Mouse (Mus musculus) midbrain, embryonic 15.5 days (tissue): Measurements from ENCODE around the gene Nol3. TPM values are rescaled to one million over a fixed set of nuclear protein-coding genes. Genes with fewer than 3 reads are reported as not detected.
"Not testable (repeated sequence)": the region's sequence is repeated elsewhere in the genome, so short reads cannot be mapped to it uniquely, and the experiment has no call there.

Experiments used
- ATAC-seq: fragments of 200-750 bp; cut with Nextera tagmentation; replicated peaks from 2 replicates; pipeline ENCODE4 v1.8.0; 2017; ENCODE audit warnings: moderate TSS enrichment
- H3K27ac ChIP-seq: fragments of 300-500 bp; sonication (generic); 2 replicates; pipeline ENCODE4 v1.5.1; 2015; ENCODE audit warnings: mild to moderate bottlenecking, inconsistent platforms
- H3K27me3 ChIP-seq: fragments of 300-500 bp; sonication (generic); replicated peaks from 2 replicates; pipeline ENCODE4 v1.6.1; 2015; ENCODE audit warnings: inconsistent platforms
- H3K36me3 ChIP-seq: fragments of 300-500 bp; sonication (generic); replicated peaks from 2 replicates; pipeline ENCODE4 v1.6.1; 2015; ENCODE audit warnings: inconsistent platforms
- H3K4me1 ChIP-seq: fragments of 300-500 bp; sonication (generic); 2 replicates; pipeline ENCODE4 v1.6.1; 2015; ENCODE audit warnings: inconsistent platforms
- H3K4me2 ChIP-seq: fragments of 300-500 bp; sonication (generic); 2 replicates; pipeline ENCODE4 v1.6.1; 2015; ENCODE audit warnings: inconsistent platforms, mild to moderate bottlenecking, moderate library complexity
- H3K4me3 ChIP-seq: fragments of 300-500 bp; sonication (generic); 2 replicates; pipeline ENCODE4 v1.5.1; 2015; ENCODE audit warnings: mild to moderate bottlenecking, inconsistent platforms
- H3K9ac ChIP-seq: fragments of 300-500 bp; sonication (generic); 2 replicates; pipeline ENCODE4 v1.6.1; 2015; ENCODE audit warnings: mild to moderate bottlenecking, inconsistent platforms
- H3K9me3 ChIP-seq: fragments of 300-500 bp; sonication (generic); 2 replicates; pipeline ENCODE4 v1.6.1; 2016; ENCODE audit warnings: inconsistent platforms
- WGBS: fragments of 180-500 bp; shearing (Covaris S2); methylation state at CpG from one replicate; pipeline ENCODE4 v1.1.7; 2015; ENCODE audit warnings: mixed read lengths; 5-methylcytosine and 5-hydroxymethylcytosine counted together
- polyA plus RNA-seq: library from polyadenylated mRNA; unstranded; fragments of >200 nt; fragmentation: Nextera tagmentation; extraction: Ambion mirVana; gene quantifications from 2 replicates; pipeline ENCODE4 v1.2.1, GENCODE M21; 2015

Nol3 gene
- polyA plus RNA-seq, 1 experiment from 2014 or later = 4.5 TPM

- WGBS = 87% methylated on average over 12 of the region's 12 CpGs
- Histone ChIP-seq H3K4me2 (no peak overlapping the region), H3K9ac (no peak overlapping the region), H3K36me3 (peaks cover 24% of the 10 kb centered on the region), H3K27ac (no peak overlapping the region), H3K27me3 (peaks cover 24% of the 10 kb centered on the region), H3K4me3 (no peak overlapping the region), H3K4me1 (peaks cover 31% of the 10 kb centered on the region), H3K9me3 (no peaks in the 10 kb centered on the region)
- no peak for ATAC-seq
Measured at GRCm38 (mm10) chr8:105281821-105282220, 5.9 kb downstream of the Nol3 start.

GRCm38 (mm10) chr8:105282239-105282638 lies 6.3 kb downstream of the Nol3 start:
- ATAC-seq = no peak
- 88% methylated on average over 4 of the region's 4 CpGs for WGBS
- no peak overlapping the region for H3K9ac ChIP-seq
- H3K36me3 ChIP-seq = peaks cover 24% of the 10 kb centered on the region
- H3K4me3 ChIP-seq = no peak overlapping the region
- H3K9me3 ChIP-seq = no peaks in the 10 kb centered on the region
- peaks cover 32% of the 10 kb centered on the region for H3K4me1 ChIP-seq
- peaks cover 20% of the 10 kb centered on the region for H3K27me3 ChIP-seq
- no peak overlapping the region for H3K4me2 ChIP-seq
- no peak overlapping the region for H3K27ac ChIP-seq

- Histone ChIP-seq H3K36me3 (peaks cover 24% of the 10 kb centered on the region), H3K27ac (no peak overlapping the region), H3K9me3 (no peaks in the 10 kb centered on the region), H3K4me1 (peaks cover 41% of the 10 kb centered on the region), H3K27me3 (peaks cover 17% of the 10 kb centered on the region), H3K4me3 (no peak overlapping the region), H3K9ac (no peak overlapping the region), H3K4me2 (no peak overlapping the region)
- no peak for ATAC-seq
- 32% methylated on average over 23 of the region's 23 CpGs for WGBS
Measured at GRCm38 (mm10) chr8:105283074-105283473, 7.1 kb downstream of the Nol3 start.

GRCm38 (mm10) chr8:105285514-105285913 lies 9.6 kb downstream of the Nol3 start:
- H3K9ac ChIP-seq = no peak overlapping the region
- H3K27me3 ChIP-seq = no peaks in the 10 kb centered on the region
- no peak overlapping the region for H3K4me3 ChIP-seq
- WGBS = 46% methylated on average over 12 of the region's 12 CpGs
- peaks cover 20% of the 10 kb centered on the region for H3K36me3 ChIP-seq
- peaks cover 45% of the 10 kb centered on the region for H3K4me1 ChIP-seq
- H3K27ac ChIP-seq = no peak overlapping the region
- H3K9me3 ChIP-seq = no peaks in the 10 kb centered on the region
- no peak for ATAC-seq
- 0 out of 2 replicates have a peak overlapping the region, but pooled peaks have one; percentile 70 for H3K4me2 ChIP-seq

GRCm38 (mm10) chr8:105286907-105287306 lies 11.0 kb downstream of the Nol3 start:
- Histone ChIP-seq H3K27me3 (no peaks in the 10 kb centered on the region), H3K36me3 (peaks cover 14% of the 10 kb centered on the region), H3K4me3 (0 out of 2 replicates have a peak overlapping the region, but pooled peaks have one; percentile 62), H3K4me1 (peaks cover 51% of the 10 kb centered on the region), H3K27ac (no peak overlapping the region), H3K9me3 (no peaks in the 10 kb centered on the region), H3K9ac (0 out of 2 replicates have a peak overlapping the region, but pooled peaks have one; percentile 17), H3K4me2 (peak overlapping the region; percentile 70)
- 92% methylated on average over 4 of the region's 4 CpGs for WGBS
- ATAC-seq = no peak

GRCm38 (mm10) chr8:105288231-105288630 lies 12.3 kb downstream of the Nol3 start:
- WGBS = 82% methylated on average over 5 of the region's 5 CpGs
- peak overlapping the region; percentile 62 for H3K4me3 ChIP-seq
- peak overlapping the region; percentile 94; the same call in 1 of the 2 replicates for H3K27ac ChIP-seq
- no peaks in the 10 kb centered on the region for H3K27me3 ChIP-seq
- H3K9ac ChIP-seq = peak overlapping the region; percentile 68
- H3K4me2 ChIP-seq = peak overlapping the region; percentile 70
- ATAC-seq = no peak
- peaks cover 51% of the 10 kb centered on the region for H3K4me1 ChIP-seq
- H3K36me3 ChIP-seq = peaks cover 5% of the 10 kb centered on the region; the same call in 1 of the 2 replicates
- no peaks in the 10 kb centered on the region for H3K9me3 ChIP-seq

- ATAC-seq = peak; percentile 92
- no peaks in the 10 kb centered on the region; the same call in 1 of the 2 replicates for H3K36me3 ChIP-seq
- H3K27ac ChIP-seq = peak overlapping the region; percentile 94
- H3K4me3 ChIP-seq = peak overlapping the region; percentile 62
- peaks cover 51% of the 10 kb centered on the region for H3K4me1 ChIP-seq
- peak overlapping the region; percentile 70 for H3K4me2 ChIP-seq
- H3K9me3 ChIP-seq = no peaks in the 10 kb centered on the region
- H3K27me3 ChIP-seq = no peaks in the 10 kb centered on the region
- under 1% methylated on average over 53 of the region's 53 CpGs for WGBS
- H3K9ac ChIP-seq = peak overlapping the region; percentile 68
Measured at GRCm38 (mm10) chr8:105288958-105289732, 13.2 kb downstream of the Nol3 start.

- under 1% methylated on average over 43 of the region's 43 CpGs for WGBS
- H3K4me1 ChIP-seq = peaks cover 50% of the 10 kb centered on the region
Measured at GRCm38 (mm10) chr8:105289805-105290460, 14.0 kb downstream of the Nol3 start, which contains the start of gene 4931428F04Rik. Gene 4931428F04Rik (minus strand): TSS chr8:105289864.

GRCm38 (mm10) chr8:105290554-105291314 lies 14.8 kb downstream of the Nol3 start:
- Histone ChIP-seq H3K4me3 (peak overlapping the region; percentile 62), H3K36me3 (no peaks in the 10 kb centered on the region), H3K27ac (peak overlapping the region; percentile 94; the same call in 1 of the 2 replicates), H3K4me2 (peak overlapping the region; percentile 70), H3K4me1 (peaks cover 42% of the 10 kb centered on the region), H3K27me3 (no peaks in the 10 kb centered on the region), H3K9me3 (no peaks in the 10 kb centered on the region), H3K9ac (no peak overlapping the region)
- 7% methylated on average over 31 of the region's 31 CpGs for WGBS
- no peak for ATAC-seq

More at GRCm38 (mm10) chr8:105289805-105290460, 14.0 kb downstream of the Nol3 start, which contains the start of gene 4931428F04Rik:
- no peaks in the 10 kb centered on the region; the same call in 1 of the 2 replicates for H3K36me3 ChIP-seq
- peak within 1 kb of the TSS; percentile 70 for H3K4me2 ChIP-seq
- no peaks in the 10 kb centered on the region for H3K9me3 ChIP-seq
- peak within 1 kb of the TSS; percentile 62 for H3K4me3 ChIP-seq
- peak within 1 kb of the TSS; percentile 94 for H3K27ac ChIP-seq
- no peaks in the 10 kb centered on the region for H3K27me3 ChIP-seq
- ATAC-seq = peak; percentile 35
- peak within 1 kb of the TSS; percentile 68 for H3K9ac ChIP-seq

GRCm38 (mm10) chr8:105291364-105291763 lies 15.4 kb downstream of the Nol3 start:
- not testable (repeated sequence) for H3K36me3 ChIP-seq, ATAC-seq, H3K9ac ChIP-seq, H3K27me3 ChIP-seq, H3K27ac ChIP-seq, H3K4me3 ChIP-seq, H3K4me2 ChIP-seq, H3K9me3 ChIP-seq
- 90% methylated on average over 8 of the region's 8 CpGs for WGBS
- peaks cover 36% of the 10 kb centered on the region for H3K4me1 ChIP-seq

GRCm38 (mm10) chr8:105291802-105292201 lies 15.9 kb downstream of the Nol3 start:
- not testable (repeated sequence) for H3K27me3 ChIP-seq, H3K36me3 ChIP-seq, H3K9ac ChIP-seq, H3K9me3 ChIP-seq, H3K4me3 ChIP-seq, H3K4me2 ChIP-seq, H3K27ac ChIP-seq, ATAC-seq
- peaks cover 33% of the 10 kb centered on the region for H3K4me1 ChIP-seq
- 76% methylated on average over 3 of the region's 3 CpGs for WGBS

GRCm38 (mm10) chr8:105292471-105292870 lies 16.5 kb downstream of the Nol3 start:
- H3K4me2 ChIP-seq = no peak overlapping the region
- no peak overlapping the region for H3K27ac ChIP-seq
- no peaks in the 10 kb centered on the region for H3K27me3 ChIP-seq
- WGBS = 88% methylated on average over 7 of the region's 7 CpGs
- no peaks in the 10 kb centered on the region for H3K9me3 ChIP-seq
- peaks cover 32% of the 10 kb centered on the region for H3K4me1 ChIP-seq
- ATAC-seq = no peak
- no peaks in the 10 kb centered on the region for H3K36me3 ChIP-seq
- no peak overlapping the region for H3K9ac ChIP-seq
- H3K4me3 ChIP-seq = no peak overlapping the region
